Mouse (Mus musculus): ENCODE results near the gene Rhox2f.
"Not testable (repeated sequence)": the region's sequence is repeated elsewhere in the genome, so short reads cannot be mapped to it uniquely, and the experiment has no call there.

Gene Rhox2f

GRCm38 (mm10) chrX:37571105-37571504 is at the start of gene Rhox2f:
Rhox2f (plus strand) TSS chrX:37571405.
- DNase-seq = not testable (repeated sequence)

- DNase-seq = not testable (repeated sequence)
Measured at GRCm38 (mm10) chrX:37530152-37530551, 41.1 kb upstream of the Rhox2f start, which contains the start of gene Rhox2e. Rhox2e (plus strand) TSS chrX:37530452.

- DNase-seq = not testable (repeated sequence)
Measured at GRCm38 (mm10) chrX:37541719-37542118, 29.5 kb upstream of the Rhox2f start, which contains the start of gene Rhox3e. Rhox3e (plus strand) TSS chrX:37542019.

GRCm38 (mm10) chrX:37557112-37557511 is 14.1 kb upstream of the Rhox2f start, which contains the start of gene Rhox4e:
Rhox4e (plus strand) TSS chrX:37557412.
- DNase-seq = not testable (repeated sequence)

GRCm38 (mm10) chrX:37572638-37573037 is 1.4 kb downstream of the Rhox2f start:
- not testable (repeated sequence) for DNase-seq

GRCm38 (mm10) chrX:37580692-37581091 is 9.5 kb downstream of the Rhox2f start, which contains the start of gene Rhox3f:
Rhox3f (plus strand) TSS chrX:37580992.
- DNase-seq = not testable (repeated sequence)

GRCm38 (mm10) chrX:37607604-37608003 is 36.4 kb downstream of the Rhox2f start, which contains the start of gene Rhox4f:
Rhox4f (minus strand) TSS chrX:37607704.
- not testable (repeated sequence) for DNase-seq
